8 mouse cellular contexts compared by ENCODE assay signal in genomic region chr9:96713472-96714390, GRCm38 (mm10). TPM values are rescaled to one million over a fixed set of nuclear protein-coding genes. Genes with fewer than 3 reads are reported as not detected.
A peak's percentile ranks its signal among the peaks of the same experiment; 100 is the strongest.
DNase-seq lines count a peak whose midpoint lies in the region; ATAC-seq and TF ChIP-seq lines count a peak whose summit lies in the region.

No protein-coding gene starts in this region.

- no peak overlapping the region for H3K4me3 ChIP-seq in hindbrain, embryonic 10.5 days
- H3K4me3 ChIP-seq in hindbrain, embryonic 16.5 days (ENCODE audit: low read length): no peak overlapping the region
- H3K4me3 ChIP-seq in liver, embryonic 14.5 days (ENCODE audit: insufficient read depth in 1 of 2, low read depth in 2 of 2, low read length in 2 of 2): peak overlapping the region; percentile 37 to 38; a peak in 2 of 4 replicates

- no peaks in the 10 kb centered on the region for H3K36me3 ChIP-seq in hindbrain, embryonic 10.5 days
- no peaks in the 10 kb centered on the region for H3K36me3 ChIP-seq in hindbrain, embryonic 16.5 days (ENCODE audit: control insufficient read depth, insufficient read depth, low read length)
- no peaks in the 10 kb centered on the region for H3K36me3 ChIP-seq in liver, embryonic 14.5 days (replicated peaks; ENCODE audit: control insufficient read depth, insufficient read depth, low read depth)

- TF ChIP-seq EP300 in liver, embryonic 14.5 days (IDR thresholded peaks at IDR 0.05; ENCODE audit: low read depth): no peak

- peaks cover 12% of the 10 kb centered on the region for H3K4me1 ChIP-seq in hindbrain, embryonic 10.5 days (replicated peaks)
- peaks cover 12% of the 10 kb centered on the region for H3K4me1 ChIP-seq in hindbrain, embryonic 16.5 days (ENCODE audit: control insufficient read depth, insufficient read depth, low read depth, low read length)
- peaks cover 0 to 12% of the 10 kb centered on the region in 2 experiments; a peak in 2 of 4 replicates for H3K4me1 ChIP-seq in liver, embryonic 14.5 days (replicated peaks; ENCODE audit: control insufficient read depth in 2 of 2, insufficient read depth in 2 of 2, low read length in 1 of 2)

- H3K9ac ChIP-seq in hindbrain, embryonic 16.5 days (ENCODE audit: low read depth, low read length): no peak overlapping the region
- H3K9ac ChIP-seq in liver, embryonic 14.5 days (replicated peaks): peak overlapping the region; percentile 20; the same call in 1 of the 2 replicates

- no peak for TF ChIP-seq CTCF in liver, embryonic 14.5 days (IDR thresholded peaks at IDR 0.05; ENCODE audit: low read depth)

- DNase-seq in hindbrain, embryonic 10.5 days (ENCODE audit: low spot score): no peak
- peak; percentile 66 for DNase-seq in CD4-positive helper T cell, adult 2 months (ENCODE audit: low read depth, low spot score)
- peak; percentile 59 to 63 for DNase-seq in adrenal gland, postnatal 36 days
- no peak for DNase-seq in liver, embryonic 14.5 days (ENCODE audit: low read depth in 3 of 3, low spot score in 3 of 3)
- no peak for DNase-seq in frontal cortex, adult 2 months (ENCODE audit: extremely low spot score in 1 of 2, low spot score in 1 of 2)
- no peak for DNase-seq in layer of hippocampus, adult 9-11 months
- no peak for DNase-seq in lung, postnatal 10 days

- no peaks in the 10 kb centered on the region for H3K27me3 ChIP-seq in hindbrain, embryonic 10.5 days (ENCODE audit: insufficient read depth, poor library complexity, severe bottlenecking)
- no peaks in the 10 kb centered on the region for H3K27me3 ChIP-seq in hindbrain, embryonic 16.5 days (replicated peaks; ENCODE audit: control insufficient read depth, insufficient read depth, low read length)
- H3K27me3 ChIP-seq in liver, embryonic 14.5 days (ENCODE audit: control insufficient read depth, insufficient read depth, low read length): no peaks in the 10 kb centered on the region

- H3K27ac ChIP-seq in hindbrain, embryonic 10.5 days: peak overlapping the region; percentile 66
- no peak overlapping the region for H3K27ac ChIP-seq in hindbrain, embryonic 16.5 days (ENCODE audit: low read depth, low read length)
- H3K27ac ChIP-seq in liver, embryonic 14.5 days: no peak overlapping the region

- ATAC-seq in hindbrain, embryonic 16.5 days: no peak
- ATAC-seq in liver, embryonic 14.5 days (ENCODE audit: insufficient read depth): no peak

- no peaks in the 10 kb centered on the region for H3K9me3 ChIP-seq in hindbrain, embryonic 10.5 days
- H3K9me3 ChIP-seq in hindbrain, embryonic 16.5 days (ENCODE audit: control insufficient read depth, low read length): no peaks in the 10 kb centered on the region
- no peaks in the 10 kb centered on the region for H3K9me3 ChIP-seq in liver, embryonic 14.5 days (ENCODE audit: control insufficient read depth, low read length)

- H3K4me2 ChIP-seq in hindbrain, embryonic 16.5 days (ENCODE audit: low read length): no peak overlapping the region
- H3K4me2 ChIP-seq in liver, embryonic 14.5 days (ENCODE audit: low read depth): peak overlapping the region; percentile 56

- WGBS in hindbrain, embryonic 10.5 days: 78% methylated on average over 14 of the region's 14 CpGs
- 64% methylated on average over 14 of the region's 14 CpGs for WGBS in hindbrain, embryonic 16.5 days
- WGBS in liver, embryonic 14.5 days (ENCODE audit: insufficient replicate concordance): 64% methylated on average over 14 of the region's 14 CpGs

RNA-seq across cellular contexts. Expression of gene Zbtb38, which starts 38.9 kb away (rescaled TPM):
- 7.8 and 8.5 TPM in 2 replicates for polyA plus RNA-seq in hindbrain, embryonic 10.5 days (2016; fragmentation: Nextera tagmentation; extraction: Ambion mirVana)
- 42.5 and 43.8 TPM in 2 replicates for polyA plus RNA-seq in hindbrain, embryonic 16.5 days (2015; fragmentation: Nextera tagmentation; extraction: Ambion mirVana)
- 10 to 100 TPM; 56.1 to 75.8 TPM for total RNA-seq in adrenal gland, postnatal 36 days (2021)
- 0.65 and 0.68 TPM in 2 replicates for polyA plus RNA-seq in liver, embryonic 14.5 days (2012; rRNA removed)
- 4.5 and 5.4 TPM in 2 replicates for polyA plus RNA-seq in liver, embryonic 14.5 days (2014; fragmentation: Nextera tagmentation; extraction: Ambion mirVana)
- polyA plus RNA-seq in frontal cortex, adult 2 months (2012; rRNA removed): 19.0 and 20.5 TPM in 2 replicates

Comparison
In these comparisons a context has a peak if more than half of its experiments do, and no peak if none do; other contexts are left out.
1. DNase-seq: peak in CD4-positive helper T cell, adult 2 months (single experiment) and adrenal gland, postnatal 36 days (2 of 2); none in hindbrain, embryonic 10.5 days (single experiment), liver, embryonic 14.5 days (0 of 3), frontal cortex, adult 2 months (0 of 2), layer of hippocampus, adult 9-11 months (single experiment) and lung, postnatal 10 days (single experiment).
2. H3K4me3 ChIP-seq: peak in liver, embryonic 14.5 days (2 of 2); none in hindbrain, embryonic 10.5 days (single experiment) and hindbrain, embryonic 16.5 days (single experiment).